Mouse (Mus musculus) gastrocnemius, postnatal 25 days (tissue): ENCODE measurements around the gene Olfml1. TPM values are rescaled to one million over a fixed set of nuclear protein-coding genes. Genes with fewer than 3 reads are reported as not detected.

Source experiments
- DNase-seq: peaks from one replicate; pipeline ENCODE4 v3.0.0; 2022
- long read RNA-seq, 2 experiments: library from polyadenylated mRNA; stranded (forward); transcript quantifications; one replicate each; pipeline ENCODE4 v2.0.0; 2021
- total RNA-seq, 2 experiments: library from RNA; stranded (reverse); gene quantifications; 1 replicate in 1 of 2; 2 replicates in 1 of 2; pipeline ENCODE4 v1.2.3; 2021

Gene Olfml1
- total RNA-seq: 1 to 10 TPM; 2.0 to 4.7 TPM
- long read RNA-seq, experiment 1: 0 reads
- long read RNA-seq, experiment 2, partial matches to known transcripts: 0 of 4 reads
- long read RNA-seq, experiment 2, other reads (novel, unspliced or antisense): 0 of 4 reads

- DNase-seq: peak; percentile 42
These were observed at the start of gene Olfml1 for GRCm38 (mm10) chr7:107567261-107567671. Olfml1 (plus strand) TSS chr7:107567446.

DNA sequence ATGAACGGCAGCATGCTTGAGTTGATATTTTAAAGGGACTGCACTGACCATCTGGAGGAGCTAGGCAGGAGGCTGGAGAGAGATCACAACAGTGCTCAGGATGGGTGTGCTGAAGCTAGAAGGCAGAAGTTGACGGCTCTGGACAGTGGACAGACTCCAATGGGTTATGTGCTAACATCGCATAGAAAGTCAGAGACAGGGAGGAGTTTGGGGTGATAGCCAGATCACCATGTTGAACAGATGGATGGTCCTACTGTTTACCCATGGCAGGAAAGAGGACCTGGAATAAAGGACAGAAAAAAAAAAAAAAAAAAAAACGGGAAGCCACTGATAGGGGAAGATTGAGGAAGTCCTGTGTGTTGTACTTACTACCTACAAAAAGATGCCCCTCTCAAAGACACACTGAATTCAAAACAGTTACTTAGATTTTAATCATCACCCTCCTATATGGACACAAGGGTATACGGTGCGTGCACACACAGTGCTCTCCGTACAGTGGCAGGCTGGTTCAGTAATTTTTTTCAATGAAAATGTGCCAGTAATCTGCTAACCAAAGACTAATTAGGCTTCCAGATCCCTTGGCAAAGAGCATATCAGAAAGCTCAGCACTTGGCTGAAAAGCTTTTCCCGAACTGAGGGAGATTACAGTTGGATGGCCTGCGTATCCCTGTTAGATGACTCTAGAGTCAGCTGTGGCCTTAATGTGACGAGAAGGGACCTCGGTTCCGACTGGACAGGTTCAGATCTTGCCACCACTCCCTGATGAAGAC lies 47.8 kb upstream of the Olfml1 start:
- no peak for DNase-seq

- no peak for DNase-seq
These were observed 45.8 kb upstream of the Olfml1 start for GRCm38 (mm10) chr7:107521411-107521810.

DNA sequence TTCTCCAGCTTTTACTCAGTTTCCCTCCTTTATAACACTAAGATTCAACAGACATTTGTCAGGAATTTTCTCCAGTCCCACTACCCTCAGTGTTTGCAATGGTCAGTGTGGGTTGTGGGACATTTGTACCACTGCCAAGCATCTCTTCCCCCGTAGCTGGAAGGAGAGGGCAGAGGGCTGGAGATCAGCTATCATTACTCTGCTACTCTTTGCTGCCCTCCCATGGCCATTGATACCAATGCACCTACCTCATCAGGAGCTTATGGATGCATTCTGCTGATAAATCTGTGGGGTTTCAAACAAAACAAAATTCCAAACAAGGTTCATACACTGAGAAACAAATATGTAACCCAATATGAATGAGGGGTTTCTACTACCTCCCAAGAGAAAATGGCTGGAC lies 40.9 kb upstream of the Olfml1 start:
- DNase-seq: no peak

GRCm38 (mm10) chr7:107528169-107528772 lies 39.0 kb upstream of the Olfml1 start:
- no peak for DNase-seq

- no peak for DNase-seq
These were observed 37.9 kb upstream of the Olfml1 start for GRCm38 (mm10) chr7:107529364-107529763.

DNA sequence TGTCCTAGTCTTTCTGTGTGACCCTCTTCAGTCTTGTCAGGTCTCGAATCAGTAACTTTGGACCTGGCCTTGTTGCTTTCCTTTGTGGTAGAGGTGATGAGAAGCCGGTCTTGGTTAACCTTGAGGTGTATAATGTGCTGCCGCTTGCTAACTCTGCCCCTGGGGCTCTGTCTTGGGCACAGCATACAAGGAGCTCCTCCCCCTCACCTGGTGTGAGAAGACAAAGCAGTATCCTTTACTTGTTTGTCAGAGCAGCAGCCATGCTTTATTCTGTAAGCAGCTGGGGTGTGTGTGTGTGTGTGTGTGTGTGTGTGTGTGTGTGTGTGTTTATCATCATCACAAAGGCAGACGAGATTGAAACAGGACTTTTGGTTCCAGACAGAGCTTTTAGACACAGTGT lies 31.9 kb upstream of the Olfml1 start:
- no peak for DNase-seq

DNA sequence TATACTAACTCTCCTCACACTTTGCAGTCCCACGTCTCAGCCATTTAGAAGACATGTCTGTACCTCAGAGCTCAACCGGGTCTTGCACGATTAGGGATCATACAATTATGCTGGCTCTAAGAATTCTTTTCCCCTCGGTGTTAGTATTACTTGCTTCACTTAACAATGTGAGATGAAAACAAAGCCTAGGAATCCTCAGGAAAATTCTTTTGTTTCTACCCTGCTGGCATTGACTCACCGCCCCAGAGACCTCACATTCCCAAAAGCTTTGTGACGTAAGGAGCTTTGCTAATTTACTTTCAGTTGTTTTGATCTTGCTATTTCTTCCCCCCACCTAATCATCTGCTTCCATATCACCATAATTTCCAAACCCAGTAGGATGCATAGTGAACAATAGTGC lies 30.7 kb upstream of the Olfml1 start:
- DNase-seq: no peak

DNA sequence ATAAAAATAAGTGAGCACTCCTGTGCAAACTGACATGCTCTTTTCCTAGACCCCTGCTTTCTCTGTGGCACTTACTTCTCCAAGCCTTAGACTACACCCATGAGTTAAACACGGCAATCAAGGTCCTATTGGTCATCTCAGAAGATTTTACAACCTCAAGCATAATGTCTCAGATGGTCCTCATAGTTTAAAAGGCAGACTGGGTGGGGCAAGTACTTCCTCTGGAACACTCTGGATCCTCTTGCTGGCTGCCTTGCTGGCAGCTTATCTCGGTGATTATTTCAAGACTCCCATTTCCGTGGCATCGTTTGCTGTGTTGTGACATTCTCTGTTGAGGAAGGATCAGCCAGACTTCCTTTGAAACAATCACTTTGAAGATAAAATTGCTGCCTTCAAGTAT lies 27.2 kb upstream of the Olfml1 start:
- DNase-seq: no peak

GRCm38 (mm10) chr7:107545011-107545410 lies 22.2 kb upstream of the Olfml1 start:
- DNase-seq: no peak

DNA sequence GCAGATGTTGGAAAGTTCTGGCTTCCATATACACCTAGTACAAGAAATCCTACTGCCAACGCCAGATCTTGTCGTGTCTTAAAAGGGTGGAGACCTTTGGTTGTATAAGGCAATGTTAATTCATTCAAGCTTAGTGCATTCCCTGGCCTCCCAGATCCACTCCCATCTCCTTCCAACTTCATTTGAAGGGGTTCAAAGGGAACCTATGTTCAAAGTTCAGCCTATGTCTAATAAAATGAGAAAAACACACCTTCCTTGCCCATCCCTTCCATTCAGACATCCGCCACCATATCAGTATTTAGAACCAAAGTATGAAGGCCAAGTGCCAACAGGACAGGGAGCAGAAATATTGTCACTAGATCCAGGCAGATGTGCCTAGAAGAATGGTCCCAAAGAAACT lies 19.4 kb upstream of the Olfml1 start:
- DNase-seq: no peak

DNA sequence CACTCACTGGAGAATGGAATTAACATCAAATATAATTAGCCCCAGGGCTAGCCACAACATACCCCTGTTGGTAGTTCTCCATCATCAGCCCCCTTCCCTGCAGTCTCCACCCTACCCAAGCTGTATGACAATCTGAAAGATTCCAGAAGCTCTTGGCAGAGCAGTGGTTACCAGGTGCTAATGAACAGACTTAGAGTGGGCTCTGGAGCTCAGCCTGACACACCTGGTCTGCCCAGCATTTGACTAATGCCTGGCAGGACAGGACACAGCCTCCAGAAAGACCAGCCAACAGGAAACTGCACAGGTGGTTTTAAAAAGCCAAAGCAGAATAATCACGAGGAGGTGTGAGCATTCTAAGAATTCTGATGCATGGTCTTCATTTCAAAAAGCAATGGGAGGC lies 13.8 kb upstream of the Olfml1 start:
- DNase-seq: no peak

DNA sequence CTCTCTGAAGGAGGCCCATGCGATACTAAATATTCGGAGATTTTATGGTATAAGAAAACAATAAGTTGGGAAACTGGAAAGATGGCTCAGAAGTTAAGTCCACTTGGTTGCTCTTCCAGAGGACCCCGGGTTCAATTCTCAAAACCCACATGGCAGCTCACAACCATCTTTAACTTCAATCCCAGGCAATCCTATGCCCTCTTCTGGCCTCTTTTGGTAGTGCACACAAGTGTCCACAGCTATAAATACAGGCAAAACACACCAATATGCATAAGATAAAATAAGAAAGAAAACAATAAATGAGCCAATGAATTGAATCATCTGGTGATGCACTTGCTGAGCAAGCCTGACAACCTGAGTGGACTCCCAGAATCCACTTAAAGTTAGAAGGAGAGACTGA lies 11.3 kb upstream of the Olfml1 start:
- no peak for DNase-seq

GRCm38 (mm10) chr7:107560675-107561074 lies 6.6 kb upstream of the Olfml1 start:
- DNase-seq: no peak

DNA sequence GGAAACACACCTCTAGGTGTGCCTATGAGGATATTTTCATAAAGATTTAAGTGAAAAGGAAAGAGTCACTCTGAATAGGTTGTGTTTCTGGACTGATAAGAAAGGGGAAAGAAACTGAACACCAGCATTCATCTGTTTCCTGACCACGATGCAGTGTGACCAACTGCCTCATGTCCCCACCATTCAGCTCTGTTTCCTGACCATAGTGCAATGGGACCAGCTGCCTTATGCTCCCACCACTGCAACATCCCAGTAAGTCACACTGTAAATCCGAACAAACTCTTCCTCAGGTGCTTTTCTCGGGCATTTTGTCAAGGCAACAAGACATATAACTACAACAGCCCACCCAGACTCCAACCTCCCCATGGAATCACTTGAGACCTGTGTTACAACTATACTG lies 5.7 kb upstream of the Olfml1 start:
- DNase-seq: no peak

DNA sequence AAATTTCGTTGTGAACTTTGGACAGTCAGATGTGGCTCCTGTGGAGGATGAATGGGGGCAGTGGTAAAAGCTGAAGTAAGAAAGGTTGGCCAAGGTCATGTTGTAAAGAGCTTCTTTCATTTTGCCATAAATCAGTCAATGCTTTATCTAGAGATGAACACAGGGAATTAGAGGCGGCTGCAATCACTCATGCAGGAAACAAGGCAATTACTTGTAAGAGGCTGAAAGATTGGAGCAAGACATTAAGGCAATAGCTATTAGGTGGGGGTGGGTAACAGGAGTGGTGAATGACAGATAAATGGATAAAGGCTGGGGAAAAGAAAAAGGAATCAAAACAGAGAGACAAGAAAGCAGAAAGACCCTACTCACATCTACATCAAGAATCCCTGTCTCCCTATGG lies 3.5 kb upstream of the Olfml1 start:
- DNase-seq: no peak

DNA sequence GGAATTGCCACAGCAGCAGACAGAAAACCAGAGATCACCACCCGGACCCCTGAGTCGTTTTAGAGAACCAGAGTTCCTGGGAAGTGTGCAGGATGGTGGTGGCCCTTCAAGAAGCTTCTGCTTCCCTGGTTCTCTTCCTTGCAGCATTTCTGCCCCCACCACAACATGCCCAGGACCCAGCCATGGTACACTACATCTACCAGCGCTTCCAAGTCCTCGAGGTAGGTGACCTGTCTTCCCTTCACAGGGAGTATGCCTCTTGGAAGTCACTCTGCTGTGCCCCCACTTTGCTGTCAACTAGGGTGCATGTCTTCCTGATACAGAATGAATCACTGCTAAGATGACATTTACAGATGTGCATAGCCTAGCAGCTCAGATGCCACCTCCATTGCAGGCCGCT lies 428 bp downstream of the Olfml1 start:
- DNase-seq: no peak

DNA sequence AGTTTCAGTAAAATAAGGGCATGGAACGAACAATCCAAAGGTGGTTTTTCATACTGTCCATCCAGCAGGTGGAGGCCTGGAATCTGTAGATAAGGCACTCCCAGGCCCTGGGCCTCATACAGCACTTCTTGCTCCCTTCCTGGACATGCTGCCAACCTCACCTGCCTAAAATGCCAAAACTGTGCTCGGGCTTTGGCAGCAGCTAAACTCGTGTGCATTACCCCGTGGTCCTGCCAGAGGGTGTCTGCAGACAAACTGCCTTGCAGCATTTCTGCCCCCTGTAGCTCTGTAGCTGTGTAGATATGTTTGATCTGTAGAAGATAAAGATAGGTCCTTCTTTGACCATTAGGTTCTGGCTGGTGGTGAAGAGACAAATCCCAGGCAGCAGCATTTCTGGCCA lies 1.7 kb downstream of the Olfml1 start:
- DNase-seq: no peak

GRCm38 (mm10) chr7:107573856-107574255 lies 6.6 kb downstream of the Olfml1 start:
- no peak for DNase-seq

DNA sequence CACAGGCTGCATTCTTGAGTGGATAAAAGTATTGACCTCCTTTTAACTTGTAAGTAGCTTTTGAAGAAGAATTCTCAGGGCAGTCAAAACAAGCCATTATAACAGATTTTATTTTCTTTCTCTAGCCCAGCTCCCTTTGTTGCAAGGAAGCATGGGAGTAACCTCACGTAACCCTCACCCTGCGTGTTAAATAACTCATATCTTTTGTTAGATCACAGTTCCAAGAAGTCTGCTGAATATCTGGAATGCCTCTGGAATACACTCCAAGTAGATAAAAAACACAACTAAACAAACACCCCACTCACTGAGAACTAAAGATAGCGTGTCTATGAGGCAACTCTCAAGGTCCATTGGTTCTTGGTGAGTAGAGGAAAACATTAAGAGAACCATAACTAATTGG lies 7.0 kb downstream of the Olfml1 start:
- no peak for DNase-seq

GRCm38 (mm10) chr7:107592641-107593040 lies 25.4 kb downstream of the Olfml1 start:
- peak; percentile 59 for DNase-seq

- DNase-seq: no peak
These were observed 26.7 kb downstream of the Olfml1 start for GRCm38 (mm10) chr7:107593904-107594303.

DNA sequence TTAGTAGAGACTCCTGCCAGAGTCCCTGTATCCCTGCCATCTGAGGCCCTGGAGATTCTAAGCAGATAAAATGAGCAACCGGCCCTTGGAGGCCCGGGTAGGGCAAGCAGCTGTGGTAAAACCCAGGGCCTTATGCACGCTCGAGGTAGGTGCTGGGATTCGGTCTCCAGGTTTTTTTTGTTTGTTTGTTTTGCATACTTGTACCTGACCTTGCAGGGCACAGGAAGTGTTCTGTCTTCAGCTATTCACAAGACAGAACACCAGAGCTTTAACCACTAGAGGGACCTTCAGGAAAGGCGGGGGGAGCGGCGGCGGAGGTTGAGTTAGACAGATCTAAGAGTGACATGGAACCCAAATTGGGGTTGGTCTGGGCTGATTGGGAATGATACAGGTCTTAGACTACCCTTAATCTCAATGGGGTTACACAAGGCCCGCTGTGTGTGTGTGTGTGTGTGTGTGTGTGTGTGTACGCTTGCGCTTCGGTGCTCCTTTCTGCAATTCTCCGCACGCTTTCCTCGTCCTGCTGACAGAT lies 27.1 kb downstream of the Olfml1 start:
- peak; percentile 35 for DNase-seq
